Mouse (Mus musculus): ENCODE measurements around the gene Gm16253. TPM values are rescaled to one million over a fixed set of nuclear protein-coding genes. Genes with fewer than 3 reads are reported as not detected.

Gm16253 gene
- polyA plus RNA-seq, 1 experiment from 2014 or later, result 0.43 TPM

DNA sequence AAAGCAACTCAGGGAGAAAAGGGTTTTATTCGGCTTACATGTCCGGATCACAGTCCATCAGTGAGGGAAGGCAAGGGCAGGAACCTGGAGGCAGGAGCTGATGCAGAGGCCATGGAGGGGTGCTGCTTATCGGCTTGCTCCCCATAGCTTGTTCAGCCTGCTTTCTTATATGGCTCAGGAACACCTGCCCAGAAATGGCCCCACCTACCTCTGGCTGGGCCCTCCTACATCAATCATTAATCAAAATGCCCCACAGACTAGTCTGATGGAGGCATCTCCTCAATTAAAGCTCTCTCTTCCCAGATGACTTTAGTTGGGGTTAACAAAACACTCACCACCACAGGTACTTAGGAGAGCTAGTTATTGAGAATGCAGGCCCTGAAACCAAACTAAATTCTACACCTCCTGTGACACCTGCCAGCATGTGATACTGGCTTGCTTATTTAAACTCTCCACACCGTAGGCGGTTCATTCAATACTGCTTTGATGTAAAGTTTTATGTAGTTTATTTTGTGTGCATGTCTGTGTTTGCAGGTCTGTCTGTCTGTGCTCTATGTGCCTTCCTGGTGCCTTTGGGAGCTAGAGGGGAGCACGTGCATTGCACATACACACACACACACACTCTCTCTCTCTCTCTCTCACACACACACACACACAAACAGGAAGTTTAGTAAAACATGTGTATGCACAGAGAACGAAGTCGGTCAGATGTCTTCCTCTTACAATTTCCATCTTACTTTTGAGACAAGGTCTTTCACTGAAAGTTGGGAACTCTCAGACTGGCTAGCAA, 9.9 kb upstream of the Gm16253 start:
- H3K9ac ChIP-seq (replicated peaks; ENCODE audit: low read length), result no peak overlapping the region
- DNase-seq (no peak), ATAC-seq (ENCODE audit: low FRiP score, low TSS enrichment) (no peak)
- no peak overlapping the region for H3K4me3 ChIP-seq (replicated peaks; ENCODE audit: low read depth, low read length)
- no peak overlapping the region for H3K27ac ChIP-seq (replicated peaks; ENCODE audit: low read depth, low read length)
- 0 out of 2 replicates have a peak, but pooled peaks cover 3% of the 10 kb centered on the region for H3K4me1 ChIP-seq (ENCODE audit: control insufficient read depth, insufficient read depth, low read length)
- no peaks in the 10 kb centered on the region for H3K27me3 ChIP-seq (ENCODE audit: control insufficient read depth, insufficient read depth, low read length)
- 85% methylated on average over 8 of the region's 8 CpGs for WGBS
- H3K4me2 ChIP-seq (ENCODE audit: low read length), result no peak overlapping the region
- no peaks in the 10 kb centered on the region for H3K9me3 ChIP-seq (ENCODE audit: control insufficient read depth, low read length)
- no peaks in the 10 kb centered on the region for H3K36me3 ChIP-seq (ENCODE audit: control insufficient read depth, insufficient read depth, low read length)

DNA sequence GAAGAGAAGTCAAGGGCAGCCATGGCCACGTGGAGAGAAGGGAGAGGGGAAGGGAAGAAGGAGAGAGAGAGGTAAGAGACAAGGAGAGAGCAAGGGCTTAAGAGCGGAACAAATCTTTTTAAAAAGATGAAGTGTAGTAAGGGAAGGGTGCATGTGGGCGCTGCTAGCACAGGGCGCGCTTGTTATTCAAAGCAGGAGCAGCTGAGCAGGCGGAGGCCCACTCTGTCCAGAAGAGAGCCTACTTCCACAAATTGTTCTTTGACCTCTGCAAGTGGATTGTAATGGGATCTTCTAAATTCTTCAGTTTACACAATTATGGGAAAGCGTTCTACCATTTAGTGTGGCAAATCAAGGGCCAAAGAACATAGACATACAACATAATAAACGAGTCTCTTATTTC, 8.2 kb upstream of the Gm16253 start:
- H3K27me3 ChIP-seq (ENCODE audit: control insufficient read depth, insufficient read depth, low read length), result no peaks in the 10 kb centered on the region
- H3K9me3 ChIP-seq (ENCODE audit: control insufficient read depth, low read length), result no peaks in the 10 kb centered on the region
- H3K4me2 ChIP-seq (ENCODE audit: low read length), result no peak overlapping the region
- no peaks in the 10 kb centered on the region for H3K4me1 ChIP-seq (ENCODE audit: control insufficient read depth, insufficient read depth, low read length)
- no peak overlapping the region for H3K4me3 ChIP-seq (replicated peaks; ENCODE audit: low read depth, low read length)
- WGBS, result 50% methylated on average over 8 of the region's 8 CpGs
- H3K9ac ChIP-seq (replicated peaks; ENCODE audit: low read length), result no peak overlapping the region
- DNase-seq (no peak), ATAC-seq (ENCODE audit: low FRiP score, low TSS enrichment) (no peak)
- H3K27ac ChIP-seq (replicated peaks; ENCODE audit: low read depth, low read length), result no peak overlapping the region
- no peaks in the 10 kb centered on the region for H3K36me3 ChIP-seq (ENCODE audit: control insufficient read depth, insufficient read depth, low read length)

DNA sequence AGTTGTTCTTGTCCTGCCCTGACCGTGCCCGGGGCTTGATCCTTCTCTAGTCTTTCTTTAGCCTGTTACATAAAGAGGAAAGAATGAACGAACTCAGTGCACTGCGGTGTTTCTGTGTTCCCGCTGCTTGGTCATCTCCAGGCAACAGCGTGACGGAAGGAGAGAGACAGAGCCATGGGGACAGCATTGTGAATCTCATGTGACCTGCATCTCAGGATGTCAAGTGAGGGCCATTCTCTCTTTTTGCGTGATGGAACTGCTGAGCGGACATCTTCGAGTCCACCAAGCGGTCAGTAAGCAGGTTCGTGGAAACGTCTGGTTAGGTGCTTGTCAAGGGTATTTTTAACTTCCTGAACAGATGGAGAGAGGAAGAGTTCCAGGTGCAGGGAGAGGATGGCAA, 7.3 kb upstream of the Gm16253 start:
- H3K27ac ChIP-seq (replicated peaks; ENCODE audit: low read depth, low read length), result no peak overlapping the region
- no peaks in the 10 kb centered on the region for H3K4me1 ChIP-seq (ENCODE audit: control insufficient read depth, insufficient read depth, low read length)
- no peaks in the 10 kb centered on the region for H3K27me3 ChIP-seq (ENCODE audit: control insufficient read depth, insufficient read depth, low read length)
- no peak for ATAC-seq (ENCODE audit: low FRiP score, low TSS enrichment)
- H3K9ac ChIP-seq (replicated peaks; ENCODE audit: low read length), result no peak overlapping the region
- no peak overlapping the region for H3K4me2 ChIP-seq (ENCODE audit: low read length)
- WGBS, result 86% methylated on average over 13 of the region's 13 CpGs
- no peaks in the 10 kb centered on the region for H3K9me3 ChIP-seq (ENCODE audit: control insufficient read depth, low read length)
- no peak overlapping the region for H3K4me3 ChIP-seq (replicated peaks; ENCODE audit: low read depth, low read length)
- H3K36me3 ChIP-seq (ENCODE audit: control insufficient read depth, insufficient read depth, low read length), result no peaks in the 10 kb centered on the region
- no peak for DNase-seq

DNA sequence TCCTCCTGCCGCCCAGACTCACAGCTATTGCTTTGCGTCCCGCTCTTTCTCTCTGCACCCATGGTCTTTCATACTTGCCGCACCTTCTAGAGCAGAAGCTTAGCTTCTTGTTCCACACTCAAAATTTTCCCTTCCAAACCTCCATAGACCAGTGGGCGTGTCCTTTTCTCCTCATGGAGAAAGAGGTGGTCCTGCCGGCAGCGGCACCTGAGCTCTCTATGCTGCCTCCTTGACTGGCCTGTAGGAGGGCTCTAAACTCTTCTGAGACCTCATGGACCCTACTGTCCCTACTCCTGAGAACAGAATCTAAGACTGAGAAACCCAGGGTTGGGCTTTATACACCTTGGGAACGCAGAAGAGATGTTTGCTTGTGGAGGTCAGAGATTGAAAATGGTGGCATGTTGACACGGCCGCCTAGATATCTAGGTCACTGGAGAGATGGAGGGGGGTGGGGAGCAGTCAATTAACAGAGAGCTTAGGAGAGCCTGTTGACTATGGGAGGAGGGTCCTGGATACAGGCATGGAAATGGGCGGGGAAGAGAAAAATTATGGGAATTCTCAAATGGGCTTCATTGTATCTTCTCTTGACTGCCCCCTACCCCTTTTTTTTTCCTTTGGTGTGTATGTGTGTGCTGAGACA, 6.7 kb upstream of the Gm16253 start:
- no peak for DNase-seq
- WGBS, result 92% methylated on average over 11 of the region's 11 CpGs

DNA sequence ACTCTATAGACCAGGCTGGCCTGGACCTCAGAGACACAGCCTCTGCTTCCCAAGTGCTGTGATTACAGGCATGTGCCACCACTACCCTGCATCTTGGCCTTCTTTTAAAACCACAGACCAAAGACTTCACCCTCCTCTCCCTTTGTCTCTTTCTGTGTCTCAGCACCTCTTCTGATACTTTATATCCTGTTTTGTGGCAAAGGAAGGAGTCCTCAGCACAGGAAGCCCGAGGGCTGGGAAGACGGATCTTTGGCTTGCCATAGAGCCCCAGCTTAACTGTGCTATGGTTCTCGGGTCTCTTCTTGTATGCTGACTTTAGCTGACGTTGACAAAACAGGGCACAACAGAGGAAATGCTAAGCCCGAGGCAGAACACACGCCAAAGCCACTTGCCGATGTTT, 6.1 kb upstream of the Gm16253 start:
- Histone ChIP-seq H3K9me3 (ENCODE audit: control insufficient read depth, low read length) (no peaks in the 10 kb centered on the region), H3K27ac (replicated peaks; ENCODE audit: low read depth, low read length) (no peak overlapping the region), H3K9ac (replicated peaks; ENCODE audit: low read length) (no peak overlapping the region), H3K4me3 (replicated peaks; ENCODE audit: low read depth, low read length) (no peak overlapping the region), H3K27me3 (ENCODE audit: control insufficient read depth, insufficient read depth, low read length) (no peaks in the 10 kb centered on the region), H3K4me1 (ENCODE audit: control insufficient read depth, insufficient read depth, low read length) (no peaks in the 10 kb centered on the region), H3K36me3 (ENCODE audit: control insufficient read depth, insufficient read depth, low read length) (no peaks in the 10 kb centered on the region), H3K4me2 (ENCODE audit: low read length) (no peak overlapping the region)
- DNase-seq (no peak), ATAC-seq (ENCODE audit: low FRiP score, low TSS enrichment) (no peak)
- WGBS, result 78% methylated on average over 7 of the region's 7 CpGs

More for the DNA sequence above, 6.7 kb upstream of the Gm16253 start:
- no peak for ATAC-seq (ENCODE audit: low FRiP score, low TSS enrichment)
- H3K4me1 ChIP-seq (ENCODE audit: control insufficient read depth, insufficient read depth, low read length), result no peaks in the 10 kb centered on the region
- no peak overlapping the region for H3K4me3 ChIP-seq (replicated peaks; ENCODE audit: low read depth, low read length)
- H3K36me3 ChIP-seq (ENCODE audit: control insufficient read depth, insufficient read depth, low read length), result no peaks in the 10 kb centered on the region
- H3K9me3 ChIP-seq (ENCODE audit: control insufficient read depth, low read length), result no peaks in the 10 kb centered on the region
- no peaks in the 10 kb centered on the region for H3K27me3 ChIP-seq (ENCODE audit: control insufficient read depth, insufficient read depth, low read length)
- no peak overlapping the region for H3K9ac ChIP-seq (replicated peaks; ENCODE audit: low read length)
- no peak overlapping the region for H3K4me2 ChIP-seq (ENCODE audit: low read length)
- no peak overlapping the region for H3K27ac ChIP-seq (replicated peaks; ENCODE audit: low read depth, low read length)

DNA sequence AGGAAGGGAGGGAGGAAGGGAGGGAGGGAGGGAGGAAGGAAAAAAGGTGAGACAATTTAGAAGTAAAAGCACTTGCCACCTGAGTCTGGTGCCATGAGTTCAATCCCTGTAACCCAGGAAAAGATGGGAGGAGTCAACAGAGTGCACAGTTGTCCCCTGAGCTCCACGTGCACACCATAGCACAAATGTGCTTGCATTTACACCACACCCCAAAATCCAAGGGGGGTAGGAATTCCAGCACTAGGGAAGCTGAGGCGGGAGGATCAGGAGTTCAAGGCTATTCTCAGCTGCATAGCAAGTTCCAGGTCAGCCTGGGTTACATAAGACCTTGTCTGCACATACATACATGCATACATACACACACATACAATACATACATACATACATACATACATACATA, 5.4 kb upstream of the Gm16253 start:
- H3K9ac ChIP-seq (replicated peaks; ENCODE audit: low read length), result no peak overlapping the region
- ATAC-seq (ENCODE audit: low FRiP score, low TSS enrichment), result no peak
- WGBS, result 82% methylated on average over 2 of the region's 2 CpGs
- H3K36me3 ChIP-seq (ENCODE audit: control insufficient read depth, insufficient read depth, low read length), result no peaks in the 10 kb centered on the region
- no peaks in the 10 kb centered on the region for H3K9me3 ChIP-seq (ENCODE audit: control insufficient read depth, low read length)
- peaks cover 1% of the 10 kb centered on the region; the same call in 1 of the 2 replicates for H3K4me1 ChIP-seq (ENCODE audit: control insufficient read depth, insufficient read depth, low read length)
- no peaks in the 10 kb centered on the region for H3K27me3 ChIP-seq (ENCODE audit: control insufficient read depth, insufficient read depth, low read length)
- no peak overlapping the region for H3K4me2 ChIP-seq (ENCODE audit: low read length)
- no peak for DNase-seq
- no peak overlapping the region for H3K4me3 ChIP-seq (replicated peaks; ENCODE audit: low read depth, low read length)
- no peak overlapping the region for H3K27ac ChIP-seq (replicated peaks; ENCODE audit: low read depth, low read length)

DNA sequence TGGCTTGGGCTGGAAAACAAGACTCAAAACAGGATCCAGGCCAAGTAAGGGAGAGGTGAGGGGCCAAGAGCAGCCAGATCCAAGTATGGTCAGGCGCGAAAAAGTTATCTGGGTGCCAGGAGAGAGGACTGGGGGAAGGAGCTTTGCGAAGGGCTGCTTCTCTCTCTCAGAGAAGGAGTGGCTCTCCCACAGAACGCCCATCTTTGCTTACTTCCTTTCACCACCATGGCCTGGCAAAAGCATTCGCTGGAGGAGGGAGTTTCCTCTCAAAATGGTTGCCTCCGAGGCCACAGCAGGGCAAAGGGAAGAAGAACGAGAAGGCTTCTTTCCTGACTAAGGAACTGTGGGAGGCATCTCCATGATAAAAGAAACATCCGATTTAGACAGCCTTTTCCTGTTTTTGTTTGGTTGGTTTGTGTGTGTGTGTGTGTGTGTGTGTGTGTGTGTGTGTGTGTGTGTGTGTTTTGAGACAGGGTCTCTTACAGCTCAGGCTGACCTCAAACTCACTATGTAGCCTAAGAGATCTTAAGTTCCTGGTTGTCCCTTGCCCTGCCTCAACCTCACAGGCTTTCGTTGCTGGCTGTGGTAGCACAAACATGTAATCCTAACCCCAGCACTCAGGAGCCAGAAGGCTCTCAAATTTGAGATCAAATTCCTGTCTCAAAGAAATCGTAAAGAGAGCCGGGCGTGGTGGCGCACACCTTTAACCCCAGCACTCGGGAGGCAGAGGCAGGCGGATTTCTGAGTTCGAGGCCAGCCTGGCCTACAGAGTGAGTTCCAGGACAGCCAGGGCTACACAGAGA, 4.7 kb upstream of the Gm16253 start:
- Histone ChIP-seq H3K36me3 (ENCODE audit: control insufficient read depth, insufficient read depth, low read length) (no peaks in the 10 kb centered on the region), H3K4me1 (ENCODE audit: control insufficient read depth, insufficient read depth, low read length) (peaks cover 9% of the 10 kb centered on the region), H3K9ac (replicated peaks; ENCODE audit: low read length) (no peak overlapping the region), H3K4me3 (replicated peaks; ENCODE audit: low read depth, low read length) (no peak overlapping the region), H3K4me2 (ENCODE audit: low read length) (no peak overlapping the region), H3K27ac (replicated peaks; ENCODE audit: low read depth, low read length) (no peak overlapping the region), H3K27me3 (ENCODE audit: control insufficient read depth, insufficient read depth, low read length) (no peaks in the 10 kb centered on the region), H3K9me3 (ENCODE audit: control insufficient read depth, low read length) (no peaks in the 10 kb centered on the region)
- ATAC-seq (ENCODE audit: low FRiP score, low TSS enrichment) (no peak), DNase-seq (no peak)
- WGBS, result 80% methylated on average over 16 of the region's 16 CpGs

DNA sequence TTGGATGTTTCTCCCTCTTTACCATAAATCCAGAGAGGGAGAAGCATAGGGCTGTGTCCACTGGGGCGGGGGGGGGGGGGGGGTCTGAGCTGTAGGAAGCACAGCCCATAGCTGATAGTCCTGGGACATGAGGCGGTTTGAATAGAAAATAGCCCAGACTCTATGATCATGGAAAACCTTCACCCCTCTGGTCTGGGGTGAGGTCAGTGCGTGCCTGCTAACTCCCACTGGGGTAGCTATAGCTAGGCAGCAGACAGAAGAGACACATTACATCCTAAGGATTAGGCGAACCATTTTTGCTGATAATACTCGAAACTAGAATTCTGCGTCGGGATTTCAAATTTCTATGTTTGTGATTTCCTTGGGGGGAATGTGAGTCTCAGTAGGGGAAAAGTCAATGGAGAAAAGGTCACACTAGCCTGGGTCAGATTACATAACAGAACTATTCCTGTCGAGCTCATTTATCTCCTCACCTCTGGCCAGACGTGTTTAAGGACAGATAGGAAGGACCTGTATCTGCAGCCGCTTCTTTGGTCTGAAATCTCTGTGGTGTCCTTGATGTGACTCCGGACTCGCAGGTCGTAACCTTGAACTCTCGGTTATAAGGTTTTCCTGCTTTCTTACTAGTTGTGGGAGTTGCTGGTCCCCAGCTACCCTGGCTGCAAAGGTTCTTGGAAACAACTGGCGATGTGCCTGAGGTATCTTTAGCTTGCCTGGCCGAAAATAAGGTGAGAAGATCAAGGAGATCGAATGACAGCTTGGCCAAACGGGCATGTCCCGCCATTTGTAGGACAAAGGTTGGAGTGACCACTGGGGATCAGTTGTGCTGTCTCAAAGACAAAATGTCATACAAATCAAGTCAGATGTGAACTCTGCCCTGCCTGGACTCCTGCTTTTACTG, 2.9 kb upstream of the Gm16253 start:
- no peak overlapping the region for H3K27ac ChIP-seq (replicated peaks; ENCODE audit: low read depth, low read length)
- H3K9ac ChIP-seq (replicated peaks; ENCODE audit: low read length), result no peak overlapping the region
- 88% methylated on average over 19 of the region's 19 CpGs for WGBS
- H3K4me2 ChIP-seq (ENCODE audit: low read length), result no peak overlapping the region
- ATAC-seq (ENCODE audit: low FRiP score, low TSS enrichment) (no peak), DNase-seq (no peak)
- no peaks in the 10 kb centered on the region for H3K36me3 ChIP-seq (ENCODE audit: control insufficient read depth, insufficient read depth, low read length)
- no peaks in the 10 kb centered on the region for H3K9me3 ChIP-seq (ENCODE audit: control insufficient read depth, low read length)
- no peaks in the 10 kb centered on the region for H3K27me3 ChIP-seq (ENCODE audit: control insufficient read depth, insufficient read depth, low read length)
- H3K4me3 ChIP-seq (replicated peaks; ENCODE audit: low read depth, low read length), result no peak overlapping the region
- peaks cover 14% of the 10 kb centered on the region for H3K4me1 ChIP-seq (ENCODE audit: control insufficient read depth, insufficient read depth, low read length)
